Mouse (Mus musculus): ENCODE results near the gene Camkk2. TPM values are rescaled to one million over a fixed set of nuclear protein-coding genes. Genes with fewer than 3 reads are reported as not detected.
A peak's percentile ranks its signal among the peaks of the same experiment; 100 is the strongest.

Camkk2 gene
- polyA plus RNA-seq, 1 experiment: 65.3 TPM

GRCm38 (mm10) chr5:122754477-122754876, 24.7 kb downstream of the Camkk2 start:
- TF ChIP-seq CTCF (IDR thresholded peaks at IDR 0.05; ENCODE audit: low read depth, low read length) (no peak), POLR2A (IDR thresholded peaks at IDR 0.05; ENCODE audit: borderline replicate concordance, low read depth, low read length) (no peak)
- Histone ChIP-seq H3K4me1 (ENCODE audit: control insufficient read depth, insufficient read depth, low read length) (no peaks in the 10 kb centered on the region), H3K27ac (ENCODE audit: insufficient read depth, low read depth, low read length) (no peak overlapping the region), H3K4me3 (ENCODE audit: insufficient read depth, low read length) (no peak overlapping the region)

- TF ChIP-seq CTCF (IDR thresholded peaks at IDR 0.05; ENCODE audit: low read depth, low read length): no peak
- no peak for TF ChIP-seq POLR2A (IDR thresholded peaks at IDR 0.05; ENCODE audit: borderline replicate concordance, low read depth, low read length)
- Histone ChIP-seq H3K4me3 (ENCODE audit: insufficient read depth, low read length) (no peak overlapping the region), H3K4me1 (ENCODE audit: control insufficient read depth, insufficient read depth, low read length) (no peaks in the 10 kb centered on the region), H3K27ac (ENCODE audit: insufficient read depth, low read depth, low read length) (no peak overlapping the region)
Observed at GRCm38 (mm10) chr5:122747950-122748349, 31.3 kb downstream of the Camkk2 start.

GRCm38 (mm10) chr5:122743880-122744422, 35.3 kb downstream of the Camkk2 start:
- H3K4me3 ChIP-seq (ENCODE audit: insufficient read depth, low read length): no peak overlapping the region
- TF ChIP-seq POLR2A (IDR thresholded peaks at IDR 0.05; ENCODE audit: borderline replicate concordance, low read depth, low read length): no peak
- TF ChIP-seq CTCF (IDR thresholded peaks at IDR 0.05; ENCODE audit: low read depth, low read length): no peak
- H3K4me1 ChIP-seq (ENCODE audit: control insufficient read depth, insufficient read depth, low read length): no peaks in the 10 kb centered on the region
- H3K27ac ChIP-seq (ENCODE audit: insufficient read depth, low read depth, low read length): no peak overlapping the region

- TF ChIP-seq POLR2A (IDR thresholded peaks at IDR 0.05; ENCODE audit: borderline replicate concordance, low read depth, low read length): no peak
- no peak for TF ChIP-seq CTCF (IDR thresholded peaks at IDR 0.05; ENCODE audit: low read depth, low read length)
- H3K27ac ChIP-seq (ENCODE audit: insufficient read depth, low read depth, low read length): no peak overlapping the region
- no peak overlapping the region for H3K4me3 ChIP-seq (ENCODE audit: insufficient read depth, low read length)
- H3K4me1 ChIP-seq (ENCODE audit: control insufficient read depth, insufficient read depth, low read length): 0 out of 2 replicates have a peak, but pooled peaks cover 2% of the 10 kb centered on the region
Observed at GRCm38 (mm10) chr5:122736761-122737160, 42.4 kb downstream of the Camkk2 start.

GRCm38 (mm10) chr5:122735853-122736252, 43.4 kb downstream of the Camkk2 start:
- Histone ChIP-seq H3K4me1 (ENCODE audit: control insufficient read depth, insufficient read depth, low read length) (0 out of 2 replicates have a peak, but pooled peaks cover 2% of the 10 kb centered on the region), H3K4me3 (ENCODE audit: insufficient read depth, low read length) (no peak overlapping the region), H3K27ac (ENCODE audit: insufficient read depth, low read depth, low read length) (no peak overlapping the region)
- no peak for TF ChIP-seq POLR2A (IDR thresholded peaks at IDR 0.05; ENCODE audit: borderline replicate concordance, low read depth, low read length)
- no peak for TF ChIP-seq CTCF (IDR thresholded peaks at IDR 0.05; ENCODE audit: low read depth, low read length)

GRCm38 (mm10) chr5:122733881-122734280, 45.3 kb downstream of the Camkk2 start:
- Histone ChIP-seq H3K27ac (ENCODE audit: insufficient read depth, low read depth, low read length) (no peak overlapping the region), H3K4me3 (ENCODE audit: insufficient read depth, low read length) (no peak overlapping the region), H3K4me1 (ENCODE audit: control insufficient read depth, insufficient read depth, low read length) (0 out of 2 replicates have a peak, but pooled peaks cover 2% of the 10 kb centered on the region)
- no peak for TF ChIP-seq POLR2A (IDR thresholded peaks at IDR 0.05; ENCODE audit: borderline replicate concordance, low read depth, low read length)
- TF ChIP-seq CTCF (IDR thresholded peaks at IDR 0.05; ENCODE audit: low read depth, low read length): no peak

- H3K4me1 ChIP-seq (ENCODE audit: control insufficient read depth, insufficient read depth, low read length): 0 out of 2 replicates have a peak, but pooled peaks cover 2% of the 10 kb centered on the region
- TF ChIP-seq CTCF (IDR thresholded peaks at IDR 0.05; ENCODE audit: low read depth, low read length): no peak
- no peak for TF ChIP-seq POLR2A (IDR thresholded peaks at IDR 0.05; ENCODE audit: borderline replicate concordance, low read depth, low read length)
- no peak overlapping the region for H3K4me3 ChIP-seq (ENCODE audit: insufficient read depth, low read length)
- H3K27ac ChIP-seq (ENCODE audit: insufficient read depth, low read depth, low read length): no peak overlapping the region
Observed at GRCm38 (mm10) chr5:122731991-122732673, 47.1 kb downstream of the Camkk2 start.

- Histone ChIP-seq H3K4me3 (ENCODE audit: insufficient read depth, low read length) (no peak overlapping the region), H3K4me1 (ENCODE audit: control insufficient read depth, insufficient read depth, low read length) (0 out of 2 replicates have a peak, but pooled peaks cover 2% of the 10 kb centered on the region), H3K27ac (ENCODE audit: insufficient read depth, low read depth, low read length) (no peak overlapping the region)
- TF ChIP-seq CTCF (IDR thresholded peaks at IDR 0.05; ENCODE audit: low read depth, low read length) (peak; percentile 82), POLR2A (IDR thresholded peaks at IDR 0.05; ENCODE audit: borderline replicate concordance, low read depth, low read length) (no peak)
Observed at GRCm38 (mm10) chr5:122731321-122731720, 47.9 kb downstream of the Camkk2 start.

- H3K27ac ChIP-seq (ENCODE audit: insufficient read depth, low read depth, low read length): no peak overlapping the region
- H3K4me3 ChIP-seq (ENCODE audit: insufficient read depth, low read length): no peak overlapping the region
- TF ChIP-seq CTCF (IDR thresholded peaks at IDR 0.05; ENCODE audit: low read depth, low read length) (no peak), POLR2A (IDR thresholded peaks at IDR 0.05; ENCODE audit: borderline replicate concordance, low read depth, low read length) (no peak)
- 0 out of 2 replicates have a peak, but pooled peaks cover 2% of the 10 kb centered on the region for H3K4me1 ChIP-seq (ENCODE audit: control insufficient read depth, insufficient read depth, low read length)
Observed at GRCm38 (mm10) chr5:122730776-122731175, 48.4 kb downstream of the Camkk2 start.

GRCm38 (mm10) chr5:122727096-122727495, 52.1 kb downstream of the Camkk2 start:
- no peak overlapping the region for H3K4me3 ChIP-seq (ENCODE audit: insufficient read depth, low read length)
- no peak overlapping the region for H3K27ac ChIP-seq (ENCODE audit: insufficient read depth, low read depth, low read length)
- TF ChIP-seq CTCF (IDR thresholded peaks at IDR 0.05; ENCODE audit: low read depth, low read length): no peak
- TF ChIP-seq POLR2A (IDR thresholded peaks at IDR 0.05; ENCODE audit: borderline replicate concordance, low read depth, low read length): no peak
- H3K4me1 ChIP-seq (ENCODE audit: control insufficient read depth, insufficient read depth, low read length): no peaks in the 10 kb centered on the region
